Mouse (Mus musculus) lung, embryonic 14.5 days (tissue): ENCODE measurements at regions not wholly inside any gene's neighbourhood (a gene's known extent, or its start where the extent isn't known, plus 50 kb on each side); places are given as distances from the start of the nearest gene placed in this dataset.
A peak's percentile ranks its signal among the peaks of the same experiment; 100 is the strongest.

Source experiments
- ATAC-seq: fragments of 200-750 bp; cut with Nextera tagmentation; 2 replicates; pipeline ENCODE4 v1.8.0; 2017; ENCODE audit warnings: mild to moderate bottlenecking, moderate TSS enrichment, moderate library complexity; ENCODE audit not compliant: insufficient read depth
- DNase-seq: peaks from one replicate; pipeline ENCODE4 v3.0.0-alpha.2; 2015
- H3K27ac ChIP-seq: fragments of 300-500 bp; sonication (generic); 2 replicates; pipeline ENCODE4 v1.5.1; 2014; ENCODE audit warnings: low read depth, mild to moderate bottlenecking, moderate library complexity
- H3K27me3 ChIP-seq: fragments of 300-500 bp; sonication (generic); 2 replicates; pipeline ENCODE4 v1.6.1; 2014; ENCODE audit warnings: low read length, control low read depth; ENCODE audit not compliant: insufficient read depth
- H3K36me3 ChIP-seq: fragments of 300-500 bp; sonication (generic); 2 replicates; pipeline ENCODE4 v1.6.1; 2014; ENCODE audit warnings: control low read depth; ENCODE audit not compliant: insufficient read depth
- H3K4me1 ChIP-seq: fragments of 300-500 bp; sonication (generic); 2 replicates; pipeline ENCODE4 v1.6.1; 2014; ENCODE audit warnings: antibody characterized with exemption, control low read depth; ENCODE audit not compliant: insufficient read depth
- H3K4me2 ChIP-seq: fragments of 300-500 bp; sonication (generic); 2 replicates; pipeline ENCODE4 v1.6.1; 2014; ENCODE audit warnings: mild to moderate bottlenecking
- H3K4me3 ChIP-seq: fragments of 300-500 bp; sonication (generic); 2 replicates; pipeline ENCODE4 v1.5.1; 2014; ENCODE audit warnings: low read depth, low read length
- H3K9ac ChIP-seq: fragments of 300-500 bp; sonication (generic); 2 replicates; pipeline ENCODE4 v1.6.1; 2014
- H3K9me3 ChIP-seq: fragments of 300-500 bp; sonication (generic); 2 replicates; pipeline ENCODE4 v1.6.1; 2016; ENCODE audit warnings: low read depth, low read length, control low read depth
- CTCF ChIP-seq: IDR thresholded peaks from 2 replicates; pipeline ENCODE4 v1.5.1; 2016; ENCODE audit warnings: antibody characterized with exemption, low read depth
- WGBS: fragments of 180-500 bp; shearing (Covaris S2); extraction: QIAGEN DNeasy Blood & Tissue Kit; methylation state at CpG from one replicate; pipeline ENCODE4 v1.1.7; 2014; 5-methylcytosine and 5-hydroxymethylcytosine counted together

DNA sequence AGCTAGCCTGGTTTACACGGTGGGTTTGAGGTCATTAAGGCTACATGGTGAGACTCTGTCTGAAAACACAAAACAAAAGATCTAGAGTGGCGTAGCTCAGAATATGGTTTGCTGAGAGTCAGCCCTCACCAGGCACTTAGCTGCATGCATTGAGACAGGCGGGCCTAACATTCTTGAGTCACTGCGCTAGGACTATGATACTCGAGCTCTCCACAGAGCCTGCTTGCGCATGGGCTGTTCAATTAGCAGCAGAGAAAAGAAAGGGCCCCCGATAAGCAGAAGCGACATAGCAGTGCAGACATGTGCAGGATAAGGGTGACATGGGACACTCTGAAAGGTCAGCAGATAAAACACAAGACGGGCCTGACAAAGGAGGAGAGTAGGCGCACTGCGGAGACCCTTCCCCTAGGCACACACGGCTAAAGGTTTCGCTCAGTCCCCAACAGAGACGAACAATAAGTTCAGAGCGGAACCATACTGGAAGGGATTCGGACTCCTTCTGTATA lies 64.3 kb downstream of the H2al2a start:
- Histone ChIP-seq H3K9ac (no peak overlapping the region), H3K4me2 (0 out of 2 replicates have a peak overlapping the region, but pooled peaks have one; percentile 23), H3K36me3 (no peaks in the 10 kb centered on the region), H3K4me3 (no peak overlapping the region), H3K27ac (no peak overlapping the region), H3K4me1 (no peaks in the 10 kb centered on the region), H3K27me3 (no peaks in the 10 kb centered on the region), H3K9me3 (no peaks in the 10 kb centered on the region)
- ATAC-seq (no peak; the same call in 1 of the 2 replicates), DNase-seq (peak; percentile 56)
- no peak for TF ChIP-seq CTCF
- WGBS, result 37% methylated on average over 16 of the region's 16 CpGs

DNA sequence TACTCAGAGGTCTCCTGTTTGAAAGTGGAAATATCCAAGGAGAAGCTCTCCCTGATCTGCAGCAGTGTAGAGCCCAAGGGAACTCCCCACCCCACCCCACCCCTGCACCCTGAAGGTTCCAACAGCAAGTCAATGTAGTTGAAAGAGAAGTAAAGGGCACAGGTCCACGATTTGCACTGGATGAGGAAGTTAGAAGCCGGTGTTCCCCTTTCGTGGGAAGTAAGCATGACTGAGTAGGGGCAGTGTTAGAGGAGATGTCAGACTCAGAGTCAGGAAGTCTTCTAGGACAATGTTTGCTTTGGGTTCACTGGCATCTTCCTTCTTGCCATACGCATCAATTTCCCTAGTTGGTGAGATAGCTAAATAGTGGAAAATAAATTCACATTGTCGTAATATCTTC lies 64.9 kb downstream of the H2al2a start:
- WGBS, result 85% methylated on average over 5 of the region's 5 CpGs
- Histone ChIP-seq H3K4me3 (no peak overlapping the region), H3K9ac (no peak overlapping the region), H3K4me1 (no peaks in the 10 kb centered on the region), H3K36me3 (no peaks in the 10 kb centered on the region), H3K9me3 (no peaks in the 10 kb centered on the region), H3K27me3 (no peaks in the 10 kb centered on the region), H3K27ac (no peak overlapping the region), H3K4me2 (no peak overlapping the region)
- no peak for ATAC-seq
- DNase-seq, result no peak
- TF ChIP-seq CTCF, result no peak

DNA sequence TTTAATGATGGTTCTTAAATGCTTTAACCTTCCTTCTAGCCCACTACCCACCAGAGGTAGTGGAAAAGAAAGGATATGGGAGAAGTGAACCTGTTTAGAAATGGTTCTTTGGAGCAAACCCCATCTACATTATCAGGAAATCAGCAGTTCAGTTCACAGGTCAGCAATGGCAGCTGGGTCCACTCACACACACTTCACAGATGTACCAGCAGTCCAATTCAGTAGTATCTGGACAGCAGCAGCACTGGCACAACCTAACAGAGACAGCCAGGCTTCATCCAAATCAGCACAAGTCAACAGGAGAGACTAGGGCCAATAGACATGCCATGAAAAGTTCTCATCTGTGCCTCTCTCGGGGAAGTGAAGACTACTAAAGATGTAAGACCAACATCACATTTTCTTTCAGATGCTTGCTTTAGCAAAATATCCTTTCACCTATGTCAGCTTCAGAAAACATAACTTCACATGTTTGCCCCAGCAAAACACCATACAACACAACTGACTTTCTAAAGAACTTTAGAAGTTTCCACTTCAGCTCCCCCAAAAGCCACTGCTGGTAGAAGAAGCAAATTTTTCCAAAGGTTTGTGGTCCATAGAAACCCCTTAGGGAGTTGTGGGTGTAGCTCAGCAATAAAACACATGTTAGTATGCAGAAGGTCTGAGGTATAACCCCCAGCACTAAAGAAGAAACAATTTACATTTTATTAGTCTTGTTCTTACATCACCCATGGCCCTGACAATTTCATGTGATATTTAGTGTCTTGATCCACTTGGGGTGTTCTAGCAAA lies 77.7 kb downstream of the H2al2a start:
- Histone ChIP-seq H3K9ac (no peak overlapping the region), H3K4me3 (no peak overlapping the region), H3K4me2 (no peak overlapping the region), H3K36me3 (no peaks in the 10 kb centered on the region), H3K4me1 (peaks cover 4% of the 10 kb centered on the region; the same call in 1 of the 2 replicates), H3K27ac (no peak overlapping the region), H3K9me3 (no peaks in the 10 kb centered on the region), H3K27me3 (no peaks in the 10 kb centered on the region)
- no peak for TF ChIP-seq CTCF
- 61% methylated on average over 1 of the region's 1 CpGs for whole genome bisulfite sequencing
- no peak for ATAC-seq
- no peak for DNase-seq

DNA sequence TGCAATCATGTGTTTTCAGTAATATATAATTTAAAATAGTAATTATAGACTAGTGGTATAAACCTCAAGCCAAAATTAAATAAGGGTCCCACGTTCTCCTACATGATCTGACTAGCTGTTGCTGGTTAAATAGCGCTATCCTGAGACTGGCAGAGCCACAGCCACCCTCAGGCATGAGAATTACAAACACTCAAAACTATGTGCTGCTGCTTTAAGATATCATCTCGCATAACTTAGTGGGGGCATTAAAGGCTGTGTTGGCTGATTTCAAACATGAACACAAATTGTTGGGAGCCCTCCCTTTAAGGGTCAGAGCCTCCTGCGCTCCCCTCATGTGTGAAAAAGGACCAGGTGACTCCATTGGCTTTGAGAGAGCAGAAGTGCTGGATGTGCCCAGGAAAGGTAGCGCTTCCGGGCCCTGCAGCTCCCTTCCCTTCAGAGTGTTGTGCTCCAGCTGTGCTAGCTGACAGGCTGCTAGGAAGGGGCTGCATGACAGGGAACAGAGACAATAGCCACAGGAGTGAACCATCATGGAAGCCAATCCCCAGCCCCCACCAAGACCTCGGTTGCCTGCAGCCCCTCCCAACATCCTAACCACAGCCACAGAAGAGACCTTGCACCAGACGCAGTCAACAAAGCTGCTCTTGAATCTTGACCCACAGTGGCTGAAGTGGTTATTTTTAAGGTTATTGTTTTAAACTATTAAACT lies 79.4 kb downstream of the H2al2a start:
- Histone ChIP-seq H3K9me3 (no peaks in the 10 kb centered on the region), H3K4me3 (no peak overlapping the region), H3K9ac (no peak overlapping the region), H3K4me1 (peaks cover 4% of the 10 kb centered on the region; the same call in 1 of the 2 replicates), H3K27ac (no peak overlapping the region), H3K4me2 (no peak overlapping the region), H3K36me3 (no peaks in the 10 kb centered on the region), H3K27me3 (no peaks in the 10 kb centered on the region)
- no peak for TF ChIP-seq CTCF
- DNase-seq (no peak), ATAC-seq (no peak)
- 15% methylated on average over 8 of the region's 8 CpGs for WGBS

DNA sequence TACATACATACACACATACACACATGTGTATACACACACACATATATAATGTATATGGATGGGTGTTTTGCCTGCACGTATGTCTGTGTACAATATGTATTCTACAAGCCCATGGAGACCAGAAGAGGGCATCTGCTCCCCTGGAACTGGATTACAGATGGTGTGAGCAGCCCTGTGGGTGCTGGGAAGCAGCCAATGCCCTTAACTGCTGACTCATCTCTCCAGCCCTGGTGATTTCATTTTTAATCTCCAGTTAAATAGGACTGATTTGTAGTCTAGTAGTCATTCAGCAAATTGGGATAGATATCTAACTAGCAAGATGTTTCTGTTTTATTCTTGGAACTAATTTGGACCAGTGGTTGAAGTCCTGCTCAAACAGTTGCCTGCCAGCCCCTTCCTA lies 94.1 kb downstream of the H2al2a start:
- H3K36me3 ChIP-seq, result no peaks in the 10 kb centered on the region
- H3K4me2 ChIP-seq, result no peak overlapping the region
- H3K9me3 ChIP-seq, result no peaks in the 10 kb centered on the region
- H3K27me3 ChIP-seq, result no peaks in the 10 kb centered on the region
- no peak overlapping the region for H3K4me3 ChIP-seq
- no peak overlapping the region for H3K9ac ChIP-seq
- H3K27ac ChIP-seq, result no peak overlapping the region
- H3K4me1 ChIP-seq, result 0 out of 2 replicates have a peak, but pooled peaks cover 4% of the 10 kb centered on the region
- ATAC-seq (no peak), DNase-seq (no peak)
- TF ChIP-seq CTCF, result no peak
- WGBS, result 77% methylated on average over 1 of the region's 1 CpGs

DNA sequence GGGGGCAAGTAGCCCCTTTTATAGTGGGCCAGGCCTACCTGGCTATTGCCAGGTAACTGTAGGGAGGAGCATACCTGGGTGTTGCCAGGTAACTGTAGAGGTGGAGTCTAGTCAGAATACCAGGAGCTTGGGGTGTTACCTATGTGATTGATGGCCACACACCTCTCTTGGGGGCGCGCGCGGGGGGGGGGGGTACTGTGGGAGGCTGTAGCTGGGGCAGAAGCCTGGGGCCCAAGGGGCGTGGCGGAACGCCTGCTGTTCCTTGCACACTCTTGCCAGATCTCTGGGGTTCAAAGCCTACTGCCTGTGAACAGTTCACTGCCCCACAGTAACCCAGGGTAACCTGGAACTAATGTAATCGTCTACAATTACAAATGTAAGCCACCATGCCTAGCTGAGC lies 96.6 kb downstream of the H2al2a start:
- no peak overlapping the region for H3K4me2 ChIP-seq
- WGBS, result 38% methylated on average over 8 of the region's 8 CpGs

DNA sequence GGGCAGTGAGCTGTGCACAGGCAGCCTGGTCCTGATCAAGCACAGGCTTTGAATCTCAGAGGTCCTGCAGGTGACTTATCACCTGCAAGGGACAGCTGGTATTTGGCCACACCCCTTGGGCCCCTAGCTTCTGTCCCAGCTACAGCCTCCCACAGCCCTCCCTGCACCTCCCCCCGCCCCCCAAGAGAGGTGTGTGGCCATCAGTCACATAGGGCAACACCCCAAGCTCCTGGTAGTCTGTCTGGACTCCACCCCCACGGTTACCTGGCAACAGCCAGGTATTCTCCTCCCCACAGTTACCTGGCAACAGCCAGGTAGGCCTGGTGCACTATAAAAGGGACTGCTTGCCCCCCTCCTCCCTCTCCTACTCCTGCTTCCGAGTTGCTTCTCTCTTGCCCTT lies 98.0 kb downstream of the H2al2a start:
- WGBS, result 25% methylated on average over 3 of the region's 3 CpGs
- ATAC-seq, result no peak; the same call in 1 of the 2 replicates
- 0 out of 2 replicates have a peak, but pooled peaks cover 4% of the 10 kb centered on the region for H3K4me1 ChIP-seq
- H3K27me3 ChIP-seq, result no peaks in the 10 kb centered on the region
- H3K9ac ChIP-seq, result no peak overlapping the region
- no peak overlapping the region for H3K4me3 ChIP-seq
- TF ChIP-seq CTCF, result no peak
- no peak overlapping the region for H3K4me2 ChIP-seq
- H3K27ac ChIP-seq, result no peak overlapping the region
- H3K36me3 ChIP-seq, result no peaks in the 10 kb centered on the region
- no peaks in the 10 kb centered on the region for H3K9me3 ChIP-seq
- DNase-seq, result no peak

More for the DNA sequence above, 96.6 kb downstream of the H2al2a start:
- DNase-seq (no peak), ATAC-seq (peak; percentile 41; the same call in 1 of the 2 replicates)
- H3K9ac ChIP-seq, result no peak overlapping the region
- H3K9me3 ChIP-seq, result no peaks in the 10 kb centered on the region
- H3K4me3 ChIP-seq, result no peak overlapping the region
- H3K36me3 ChIP-seq, result no peaks in the 10 kb centered on the region
- H3K4me1 ChIP-seq, result 0 out of 2 replicates have a peak, but pooled peaks cover 4% of the 10 kb centered on the region
- H3K27me3 ChIP-seq, result no peaks in the 10 kb centered on the region
- H3K27ac ChIP-seq, result no peak overlapping the region
- no peak for TF ChIP-seq CTCF
